Mouse (Mus musculus) liver, adult 2 months (tissue): ENCODE measurements around the gene Mcu. TPM values are rescaled to one million over a fixed set of nuclear protein-coding genes. Genes with fewer than 3 reads are reported as not detected.

Source experiments
- DNase-seq: peaks from one replicate; pipeline ENCODE4 v3.0.0-alpha.2; 2011; ENCODE audit warnings: low read depth, low spot score; ENCODE audit errors: extremely low read depth
- H3K27ac ChIP-seq: fragments of 200-500 bp; replicated peaks from 2 replicates; pipeline ENCODE4 v1.5.1; 2012; ENCODE audit warnings: low read depth, mild to moderate bottlenecking, control low read depth, inconsistent platforms, low read length; ENCODE audit not compliant: insufficient read depth
- H3K27me3 ChIP-seq: fragments of 200-500 bp; 2 replicates; pipeline ENCODE4 v1.6.1; 2012; ENCODE audit warnings: mild to moderate bottlenecking, moderate library complexity, low read length, inconsistent platforms; ENCODE audit not compliant: control insufficient read depth, insufficient read depth
- H3K36me3 ChIP-seq: fragments of 200-500 bp; 2 replicates; pipeline ENCODE4 v1.6.1; 2012; ENCODE audit warnings: low read length, inconsistent platforms; ENCODE audit not compliant: control insufficient read depth, insufficient read depth
- H3K4me1 ChIP-seq: fragments of 200-500 bp; 2 replicates; pipeline ENCODE4 v1.6.1; 2011; ENCODE audit warnings: low read length; ENCODE audit not compliant: control insufficient read depth, insufficient read depth
- H3K4me3 ChIP-seq: fragments of 200-500 bp; 2 replicates; pipeline ENCODE4 v1.5.1; 2011; ENCODE audit warnings: low read depth, mild to moderate bottlenecking, control low read depth, low read length, moderate library complexity; ENCODE audit not compliant: insufficient read depth
- H3K79me2 ChIP-seq: fragments of 200-500 bp; 2 replicates; pipeline ENCODE4 v1.6.1; 2012; ENCODE audit warnings: inconsistent platforms, mild to moderate bottlenecking, low read length, moderate library complexity; ENCODE audit not compliant: control insufficient read depth, insufficient read depth
- H3K9ac ChIP-seq: fragments of 200-500 bp; 2 replicates; pipeline ENCODE4 v1.6.1; 2012; ENCODE audit warnings: low read depth, mild to moderate bottlenecking, control low read depth, inconsistent platforms, low read length
- CTCF ChIP-seq: fragments of 200-500 bp; IDR thresholded peaks from 2 replicates; pipeline ENCODE4 v1.5.1; 2011; ENCODE audit warnings: low read depth, low read length, control low read depth
- POLR2A ChIP-seq: fragments of 200-500 bp; IDR thresholded peaks from 2 replicates; pipeline ENCODE4 v1.6.1; 2011; ENCODE audit warnings: low read length, control low read depth; ENCODE audit not compliant: insufficient read depth; ENCODE audit errors: extremely low read depth
- WGBS: fragments of 180-500 bp; shearing (Covaris S2); methylation state at CpG from one replicate; pipeline ENCODE4 v1.1.7; 2018; 5-methylcytosine and 5-hydroxymethylcytosine counted together
- polyA plus RNA-seq: library from polyadenylated mRNA; depleted of rRNA; stranded (reverse); fragments of >200 nt; gene quantifications from 2 replicates; pipeline ENCODE4 v1.2.3, GENCODE M21; 2012
- total RNA-seq: library from RNA; depleted of rRNA; stranded (reverse); fragments of >200 nt; gene quantifications from 2 replicates; pipeline ENCODE4 v1.2.3, GENCODE M21; 2014

The Mcu gene
- total and polyA plus RNA-seq, 2 experiments: 11.5 to 12.9 TPM

- Histone ChIP-seq H3K4me3 (no peak overlapping the region), H3K4me1 (peaks cover 4% of the 10 kb centered on the region; the same call in 1 of the 2 replicates), H3K79me2 (no peaks in the 10 kb centered on the region), H3K27me3 (no peaks in the 10 kb centered on the region), H3K36me3 (no peaks in the 10 kb centered on the region), H3K9ac (no peak overlapping the region), H3K27ac (no peak overlapping the region)
- TF ChIP-seq CTCF: no peak
- no peak for TF ChIP-seq POLR2A
- DNase-seq: no peak
- 41% methylated on average over 10 of the region's 10 CpGs for WGBS
These were observed 4.9 kb upstream of the Mcu start for GRCm38 (mm10) chr10:59621355-59621754.

GRCm38 (mm10) chr10:59617776-59618175 lies 1.3 kb upstream of the Mcu start:
- H3K4me3 ChIP-seq: no peak overlapping the region
- H3K9ac ChIP-seq: no peak overlapping the region
- no peak for TF ChIP-seq CTCF
- no peak for TF ChIP-seq POLR2A
- peaks cover 10% of the 10 kb centered on the region for H3K4me1 ChIP-seq
- 87% methylated on average over 7 of the region's 7 CpGs for WGBS
- DNase-seq: no peak
- H3K79me2 ChIP-seq: peaks cover 7% of the 10 kb centered on the region; the same call in 1 of the 2 replicates
- no peaks in the 10 kb centered on the region for H3K36me3 ChIP-seq
- H3K27ac ChIP-seq: no peak overlapping the region
- no peaks in the 10 kb centered on the region for H3K27me3 ChIP-seq

- H3K4me1 ChIP-seq: peaks cover 10% of the 10 kb centered on the region
- no peaks in the 10 kb centered on the region for H3K36me3 ChIP-seq
- peaks cover 10% of the 10 kb centered on the region; the same call in 1 of the 2 replicates for H3K79me2 ChIP-seq
- 2% methylated on average over 45 of the region's 51 CpGs for WGBS
- TF ChIP-seq POLR2A (peak; percentile 53), CTCF (peak; percentile 18; the same call in 1 of the 2 replicates)
- H3K4me3 ChIP-seq: peak within 1 kb of the TSS; percentile 78
- H3K27me3 ChIP-seq: no peaks in the 10 kb centered on the region
- peak within 1 kb of the TSS; percentile 91 for H3K9ac ChIP-seq
- peak within 1 kb of the TSS; percentile 18 for H3K27ac ChIP-seq
- peak; percentile 80 for DNase-seq
These were observed 441 bp downstream of the Mcu start, which contains the start of gene Gm10322 for GRCm38 (mm10) chr10:59615981-59616520. Gene Gm10322, plus strand, starts transcription at chr10:59616063.

DNA sequence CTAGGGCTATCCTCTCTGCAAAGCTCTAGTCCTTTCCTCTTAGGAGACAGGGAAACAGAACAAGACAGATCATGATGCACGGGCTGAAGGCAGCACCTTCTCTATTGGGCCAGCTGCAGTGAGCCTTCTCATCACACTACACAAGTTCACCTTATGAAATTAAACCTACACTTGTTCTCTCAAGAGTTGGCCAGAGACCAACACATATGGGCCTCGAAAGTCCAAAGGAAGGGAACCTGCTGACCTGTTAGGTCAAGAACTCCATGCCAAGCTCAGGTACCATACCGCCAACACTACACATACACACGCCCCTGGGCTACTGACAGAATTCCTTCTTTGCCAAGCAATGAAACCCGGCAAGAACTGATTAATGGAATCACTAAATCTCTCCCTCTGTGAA lies 1.1 kb downstream of the Mcu start:
- TF ChIP-seq CTCF: no peak
- TF ChIP-seq POLR2A: no peak
- no peaks in the 10 kb centered on the region for H3K27me3 ChIP-seq
- no peaks in the 10 kb centered on the region for H3K36me3 ChIP-seq
- peak overlapping the region; percentile 78 for H3K4me3 ChIP-seq
- H3K27ac ChIP-seq: no peak overlapping the region
- peak overlapping the region; percentile 91 for H3K9ac ChIP-seq
- H3K79me2 ChIP-seq: peaks cover 13% of the 10 kb centered on the region
- H3K4me1 ChIP-seq: peaks cover 10% of the 10 kb centered on the region
- DNase-seq: peak; percentile 22
- 13% methylated on average over 5 of the region's 5 CpGs for WGBS

DNA sequence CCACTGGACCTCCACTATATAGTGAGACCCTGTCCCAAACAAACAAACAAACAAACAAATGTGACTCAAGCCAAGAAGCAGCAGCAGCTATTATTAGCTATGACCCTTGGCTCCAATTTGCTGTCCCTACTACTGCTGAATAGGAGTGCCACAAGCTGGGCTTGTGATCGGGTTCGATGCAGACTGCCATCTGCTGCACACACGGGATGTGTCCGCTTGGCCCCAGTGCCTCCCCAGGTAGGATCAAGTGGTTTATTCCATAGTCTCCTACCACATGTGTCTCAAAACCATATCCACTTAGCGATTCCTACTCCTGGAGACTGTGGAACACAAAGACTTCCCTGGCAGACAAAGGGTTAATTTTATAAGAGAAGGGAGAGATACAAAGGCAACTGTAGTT lies 2.4 kb downstream of the Mcu start:
- DNase-seq: no peak
- H3K36me3 ChIP-seq: no peaks in the 10 kb centered on the region
- H3K27me3 ChIP-seq: no peaks in the 10 kb centered on the region
- no peak overlapping the region for H3K9ac ChIP-seq
- H3K4me3 ChIP-seq: no peak overlapping the region
- peaks cover 10% of the 10 kb centered on the region for H3K4me1 ChIP-seq
- peaks cover 23% of the 10 kb centered on the region for H3K79me2 ChIP-seq
- TF ChIP-seq CTCF (no peak), POLR2A (no peak)
- WGBS: 83% methylated on average over 5 of the region's 5 CpGs
- H3K27ac ChIP-seq: no peak overlapping the region

DNA sequence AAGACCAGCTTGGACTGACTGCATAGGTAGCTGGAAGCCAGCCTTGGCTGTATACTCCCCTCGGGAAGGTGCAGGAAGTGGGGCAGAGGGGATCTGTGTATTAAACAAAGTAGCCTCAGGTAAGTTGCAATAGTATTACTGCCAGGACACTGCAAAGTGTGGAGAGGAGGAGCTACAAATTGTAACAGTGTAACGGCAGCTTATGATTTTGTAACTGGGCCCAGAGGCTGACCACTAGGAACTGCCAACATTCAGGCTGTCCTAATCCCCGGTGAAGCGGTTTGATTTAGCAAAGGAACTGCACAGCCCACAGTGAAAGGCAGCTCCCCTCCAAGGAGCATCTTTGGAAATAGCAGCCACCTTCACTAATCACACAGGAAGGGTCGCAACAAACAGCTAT lies 3.2 kb downstream of the Mcu start:
- no peaks in the 10 kb centered on the region for H3K27me3 ChIP-seq
- no peak overlapping the region for H3K4me3 ChIP-seq
- no peak overlapping the region for H3K9ac ChIP-seq
- TF ChIP-seq POLR2A (no peak), CTCF (no peak)
- peaks cover 32% of the 10 kb centered on the region for H3K79me2 ChIP-seq
- H3K4me1 ChIP-seq: peaks cover 10% of the 10 kb centered on the region
- no peaks in the 10 kb centered on the region for H3K36me3 ChIP-seq
- WGBS: 33% methylated on average over 5 of the region's 5 CpGs
- H3K27ac ChIP-seq: no peak overlapping the region
- peak; percentile 64 for DNase-seq
